Mouse (Mus musculus): ENCODE data around the gene Spred3. TPM values are rescaled to one million over a fixed set of nuclear protein-coding genes. Genes with fewer than 3 reads are reported as not detected.
A peak's percentile ranks its signal among the peaks of the same experiment; 100 is the strongest.
"Not testable (repeated sequence)": the region's sequence is repeated elsewhere in the genome, so short reads cannot be mapped to it uniquely, and the experiment has no call there.

Gene Spred3
- polyA plus RNA-seq, 2 experiments, result 0.08 to 0.38 TPM

GRCm38 (mm10) chr7:29212199-29212765, 42.1 kb upstream of the Spred3 start:
- H3K4me3 ChIP-seq (ENCODE audit: insufficient read depth in 1 of 2, low read depth in 2 of 2, low read length in 2 of 2), result peak overlapping the region in 1 of 2 experiments; percentile 45; a peak in 1 of 4 replicates
- H3K4me1 ChIP-seq (replicated peaks; ENCODE audit: control insufficient read depth in 2 of 2, insufficient read depth in 2 of 2, low read length in 1 of 2), result peaks cover 0 to 11% of the 10 kb centered on the region in 2 experiments; a peak in 2 of 4 replicates
- WGBS (ENCODE audit: insufficient replicate concordance), result 17% methylated on average over 26 of the region's 26 CpGs

GRCm38 (mm10) chr7:29211415-29212198, 41.4 kb upstream of the Spred3 start:
- Histone ChIP-seq H3K4me2 (ENCODE audit: low read depth) (peak overlapping the region; percentile 58), H3K4me1 (replicated peaks; ENCODE audit: control insufficient read depth in 2 of 2, insufficient read depth in 2 of 2, low read length in 1 of 2) (peaks cover 0 to 11% of the 10 kb centered on the region in 2 experiments; a peak in 2 of 4 replicates), H3K4me3 (ENCODE audit: insufficient read depth in 1 of 2, low read depth in 2 of 2, low read length in 2 of 2) (peak overlapping the region; percentile 38 to 45), H3K27ac (no peak overlapping the region; the same call in 1 of the 2 replicates), H3K36me3 (replicated peaks; ENCODE audit: control insufficient read depth, insufficient read depth, low read depth) (no peaks in the 10 kb centered on the region), H3K9me3 (ENCODE audit: control insufficient read depth, low read length) (no peaks in the 10 kb centered on the region), H3K27me3 (ENCODE audit: control insufficient read depth, insufficient read depth, low read length) (no peaks in the 10 kb centered on the region), H3K9ac (replicated peaks) (no peak overlapping the region)
- TF ChIP-seq EP300 (IDR thresholded peaks at IDR 0.05; ENCODE audit: low read depth) (no peak), CTCF (IDR thresholded peaks at IDR 0.05; ENCODE audit: low read depth) (no peak)
- DNase-seq (ENCODE audit: low read depth in 3 of 3, low spot score in 3 of 3) (peak; percentile 60 to 76 (median 61)), ATAC-seq (ENCODE audit: insufficient read depth) (peak; percentile 80)
- WGBS (ENCODE audit: insufficient replicate concordance), result 3% methylated on average over 34 of the region's 34 CpGs

More at GRCm38 (mm10) chr7:29212199-29212765, 42.1 kb upstream of the Spred3 start:
- ATAC-seq (ENCODE audit: insufficient read depth) (no peak), DNase-seq (ENCODE audit: low read depth in 3 of 3, low spot score in 3 of 3) (peak; percentile 15 to 44 (median 37))
- Histone ChIP-seq H3K36me3 (replicated peaks; ENCODE audit: control insufficient read depth, insufficient read depth, low read depth) (no peaks in the 10 kb centered on the region), H3K4me2 (ENCODE audit: low read depth) (peak overlapping the region; percentile 58), H3K9ac (replicated peaks) (no peak overlapping the region), H3K27me3 (ENCODE audit: control insufficient read depth, insufficient read depth, low read length) (no peaks in the 10 kb centered on the region), H3K27ac (no peak overlapping the region), H3K9me3 (ENCODE audit: control insufficient read depth, low read length) (no peaks in the 10 kb centered on the region)
- TF ChIP-seq CTCF (IDR thresholded peaks at IDR 0.05; ENCODE audit: low read depth) (no peak), EP300 (IDR thresholded peaks at IDR 0.05; ENCODE audit: low read depth) (no peak)

GRCm38 (mm10) chr7:29211013-29211412, 40.8 kb upstream of the Spred3 start:
- Histone ChIP-seq H3K4me2 (ENCODE audit: low read depth) (peak overlapping the region; percentile 58), H3K4me1 (replicated peaks; ENCODE audit: control insufficient read depth in 2 of 2, insufficient read depth in 2 of 2, low read length in 1 of 2) (peaks cover 0 to 11% of the 10 kb centered on the region in 2 experiments; a peak in 2 of 4 replicates), H3K4me3 (ENCODE audit: insufficient read depth in 1 of 2, low read depth in 2 of 2, low read length in 2 of 2) (peak overlapping the region; percentile 38 to 45; a peak in 3 of 4 replicates)
- ATAC-seq (ENCODE audit: insufficient read depth), result peak; percentile 69
- peak in 2 of 3 experiments; percentile 20 for DNase-seq (ENCODE audit: low read depth in 3 of 3, low spot score in 3 of 3)
- H3K36me3 ChIP-seq (replicated peaks; ENCODE audit: control insufficient read depth, insufficient read depth, low read depth); H3K27ac ChIP-seq; H3K9ac ChIP-seq (replicated peaks); H3K9me3 ChIP-seq (ENCODE audit: control insufficient read depth, low read length); H3K27me3 ChIP-seq (ENCODE audit: control insufficient read depth, insufficient read depth, low read length): not testable (repeated sequence)
- 8% methylated on average over 15 of the region's 15 CpGs for WGBS (ENCODE audit: insufficient replicate concordance)

- H3K4me2 ChIP-seq (ENCODE audit: low read depth), result no peak overlapping the region
Measured at GRCm38 (mm10) chr7:29202577-29202976, 32.4 kb upstream of the Spred3 start.

GRCm38 (mm10) chr7:29194230-29194629, 24.0 kb upstream of the Spred3 start:
- not testable (repeated sequence) for H3K27ac ChIP-seq; H3K9me3 ChIP-seq (ENCODE audit: control insufficient read depth, low read length); H3K4me3 ChIP-seq (ENCODE audit: insufficient read depth in 1 of 2, low read depth in 2 of 2, low read length in 2 of 2); ATAC-seq (ENCODE audit: insufficient read depth); H3K4me2 ChIP-seq (ENCODE audit: low read depth); H3K4me1 ChIP-seq (replicated peaks; ENCODE audit: control insufficient read depth in 2 of 2, insufficient read depth in 2 of 2, low read length in 1 of 2); H3K36me3 ChIP-seq (replicated peaks; ENCODE audit: control insufficient read depth, insufficient read depth, low read depth); DNase-seq (ENCODE audit: low read depth in 3 of 3, low spot score in 3 of 3); H3K27me3 ChIP-seq (ENCODE audit: control insufficient read depth, insufficient read depth, low read length); H3K9ac ChIP-seq (replicated peaks)
- 88% methylated on average over 1 of the region's 1 CpGs for WGBS (ENCODE audit: insufficient replicate concordance)

More at GRCm38 (mm10) chr7:29202577-29202976, 32.4 kb upstream of the Spred3 start:
- no peak for ATAC-seq (ENCODE audit: insufficient read depth)
- Histone ChIP-seq H3K36me3 (replicated peaks; ENCODE audit: control insufficient read depth, insufficient read depth, low read depth) (no peaks in the 10 kb centered on the region), H3K4me1 (replicated peaks; ENCODE audit: control insufficient read depth in 2 of 2, insufficient read depth in 2 of 2, low read length in 1 of 2) (no peaks in the 10 kb centered on the region), H3K9ac (replicated peaks) (no peak overlapping the region), H3K27me3 (ENCODE audit: control insufficient read depth, insufficient read depth, low read length) (no peaks in the 10 kb centered on the region), H3K27ac (no peak overlapping the region), H3K4me3 (ENCODE audit: insufficient read depth in 1 of 2, low read depth in 2 of 2, low read length in 2 of 2) (no peak overlapping the region), H3K9me3 (ENCODE audit: control insufficient read depth, low read length) (no peaks in the 10 kb centered on the region)
- TF ChIP-seq CTCF (IDR thresholded peaks at IDR 0.05; ENCODE audit: low read depth) (no peak), EP300 (IDR thresholded peaks at IDR 0.05; ENCODE audit: low read depth) (no peak)
- DNase-seq (ENCODE audit: low read depth in 3 of 3, low spot score in 3 of 3), result no peak
- 67% methylated on average over 6 of the region's 6 CpGs for WGBS (ENCODE audit: insufficient replicate concordance)

GRCm38 (mm10) chr7:29181323-29181722, 11.1 kb upstream of the Spred3 start:
- peaks cover 13% of the 10 kb centered on the region in 2 experiments for H3K4me1 ChIP-seq (replicated peaks; ENCODE audit: control insufficient read depth in 2 of 2, insufficient read depth in 2 of 2, low read length in 1 of 2)
- H3K4me2 ChIP-seq (ENCODE audit: low read depth); H3K9me3 ChIP-seq (ENCODE audit: control insufficient read depth, low read length); H3K9ac ChIP-seq (replicated peaks); H3K27ac ChIP-seq; H3K4me3 ChIP-seq (ENCODE audit: insufficient read depth in 1 of 2, low read depth in 2 of 2, low read length in 2 of 2); H3K36me3 ChIP-seq (replicated peaks; ENCODE audit: control insufficient read depth, insufficient read depth, low read depth); ATAC-seq (ENCODE audit: insufficient read depth); DNase-seq (ENCODE audit: low read depth in 3 of 3, low spot score in 3 of 3); H3K27me3 ChIP-seq (ENCODE audit: control insufficient read depth, insufficient read depth, low read length): not testable (repeated sequence)
- WGBS (ENCODE audit: insufficient replicate concordance), result 69% methylated on average over 4 of the region's 4 CpGs
